Mouse (Mus musculus): ENCODE results near the gene BC048403. TPM values are rescaled to one million over a fixed set of nuclear protein-coding genes. Genes with fewer than 3 reads are reported as not detected.
"Not testable (repeated sequence)": the region's sequence is repeated elsewhere in the genome, so short reads cannot be mapped to it uniquely, and the experiment has no call there.

The BC048403 gene
- polyA plus RNA-seq, 1 experiment from 2014 or later, result 3.2 TPM

DNA sequence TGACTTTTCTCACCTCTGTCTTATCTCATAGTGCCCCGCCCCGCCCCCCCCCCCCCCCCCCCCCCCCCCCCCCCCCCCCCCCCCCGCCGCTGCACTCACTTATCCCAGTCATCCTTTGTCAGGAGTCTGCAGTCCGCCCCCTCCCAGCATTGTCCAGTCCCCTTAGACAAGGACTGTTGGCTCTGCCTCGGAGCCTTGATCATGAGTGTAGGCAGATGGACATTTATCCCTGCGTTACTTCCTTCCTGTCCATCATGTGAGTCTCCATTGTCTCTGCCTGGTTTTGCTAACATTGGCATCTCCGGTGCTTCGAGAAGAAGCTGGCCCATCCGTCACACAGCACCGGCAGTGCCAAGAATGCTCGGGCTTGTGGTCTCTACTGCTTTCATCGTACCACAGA lies 23.5 kb downstream of the BC048403 start:
- Histone ChIP-seq H3K9me3 (no peaks in the 10 kb centered on the region), H3K4me3 (no peak overlapping the region), H3K27ac (no peak overlapping the region), H3K4me1 (no peaks in the 10 kb centered on the region), H3K27me3 (no peaks in the 10 kb centered on the region), H3K4me2 (no peak overlapping the region), H3K9ac (no peak overlapping the region), H3K36me3 (no peaks in the 10 kb centered on the region)
- 80% methylated on average over 11 of the region's 13 CpGs for WGBS
- ATAC-seq (ENCODE audit: insufficient number of reproducible peaks, low FRiP score, low TSS enrichment, low read depth), result no peak

DNA sequence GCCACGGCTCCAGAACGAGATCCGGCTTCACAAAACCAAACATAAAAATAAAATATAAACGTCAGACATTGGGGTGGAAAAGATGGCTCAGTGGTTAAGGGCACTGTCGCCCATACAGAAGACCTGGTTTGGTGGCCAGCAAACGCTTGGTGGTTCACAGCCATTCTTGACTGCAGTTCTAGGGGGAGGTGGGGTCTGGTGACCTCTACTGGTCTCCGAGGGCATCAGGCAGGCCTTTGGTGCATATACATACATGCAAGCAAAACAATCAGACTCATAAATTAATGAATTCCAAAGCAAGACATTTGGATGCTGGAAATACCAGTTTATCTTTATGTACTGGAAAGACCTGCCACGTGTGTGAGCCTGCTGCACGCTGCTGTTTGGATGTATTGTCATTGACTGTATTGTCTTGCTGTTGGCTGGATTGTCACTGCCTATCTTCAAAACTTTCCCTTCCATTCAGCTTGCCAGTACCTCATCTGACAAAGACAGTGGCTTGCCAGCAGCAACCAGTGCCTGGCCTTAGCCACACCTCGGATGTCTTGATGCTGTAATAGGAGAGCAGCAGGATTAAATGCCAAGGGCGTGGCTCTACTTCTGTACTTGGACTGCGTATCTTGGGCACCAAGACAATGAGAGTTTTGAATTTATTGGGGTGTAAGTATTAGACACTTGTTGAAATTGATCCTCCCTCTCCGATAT lies 24.9 kb downstream of the BC048403 start:
- Histone ChIP-seq H3K4me1 (no peaks in the 10 kb centered on the region), H3K4me3 (no peak overlapping the region), H3K27ac (no peak overlapping the region), H3K9me3 (no peaks in the 10 kb centered on the region), H3K36me3 (no peaks in the 10 kb centered on the region), H3K9ac (no peak overlapping the region), H3K27me3 (no peaks in the 10 kb centered on the region), H3K4me2 (no peak overlapping the region)
- no peak for ATAC-seq (ENCODE audit: insufficient number of reproducible peaks, low FRiP score, low TSS enrichment, low read depth)
- 78% methylated on average over 13 of the region's 13 CpGs for WGBS

DNA sequence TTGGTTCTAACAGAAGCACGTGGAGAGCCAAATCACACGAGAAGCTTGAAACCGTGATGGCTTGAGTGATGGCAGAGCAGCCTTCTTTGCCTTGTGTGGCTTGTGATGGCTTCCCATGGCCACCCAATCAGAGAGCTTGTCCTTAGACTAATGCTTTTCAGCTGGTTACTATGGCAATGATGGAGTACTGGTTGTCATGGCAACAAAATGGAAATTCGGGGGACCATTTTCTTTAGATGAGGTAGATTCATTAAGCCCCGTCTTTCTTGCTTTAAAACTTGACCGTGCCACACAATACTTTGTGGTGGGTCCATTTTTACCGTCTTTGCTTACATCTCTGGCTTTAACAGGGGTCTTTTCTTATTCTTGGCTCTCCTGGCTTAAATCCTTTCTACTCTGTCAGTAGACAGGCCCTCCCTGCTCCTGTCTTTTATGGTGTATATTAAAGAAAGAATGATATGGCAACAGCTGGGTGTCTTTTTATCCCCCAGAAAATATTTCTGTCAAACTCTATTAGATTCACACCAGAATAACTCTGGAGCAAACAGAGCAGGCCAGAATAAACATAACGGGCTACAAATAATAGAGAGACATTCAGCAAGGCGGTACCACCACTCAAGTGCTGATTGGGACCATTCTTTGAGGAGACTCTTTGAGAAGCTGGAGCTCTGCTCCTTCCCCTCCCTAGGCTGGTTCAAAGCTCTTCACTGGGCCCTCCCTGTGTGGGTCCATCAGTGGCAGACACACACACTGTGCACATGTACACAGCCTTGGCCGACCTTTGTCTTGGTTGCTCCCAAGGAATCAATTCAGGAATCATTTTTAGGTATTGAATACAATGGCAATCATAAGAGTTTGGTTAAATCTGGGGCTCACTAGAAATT lies 25.7 kb downstream of the BC048403 start:
- no peaks in the 10 kb centered on the region for H3K4me1 ChIP-seq
- ATAC-seq (ENCODE audit: insufficient number of reproducible peaks, low FRiP score, low TSS enrichment, low read depth), result no peak
- 75% methylated on average over 10 of the region's 10 CpGs for WGBS
- no peaks in the 10 kb centered on the region for H3K27me3 ChIP-seq
- H3K36me3 ChIP-seq, result no peaks in the 10 kb centered on the region
- no peak overlapping the region for H3K9ac ChIP-seq
- no peak overlapping the region for H3K4me3 ChIP-seq
- no peaks in the 10 kb centered on the region for H3K9me3 ChIP-seq
- no peak overlapping the region for H3K27ac ChIP-seq
- no peak overlapping the region for H3K4me2 ChIP-seq

DNA sequence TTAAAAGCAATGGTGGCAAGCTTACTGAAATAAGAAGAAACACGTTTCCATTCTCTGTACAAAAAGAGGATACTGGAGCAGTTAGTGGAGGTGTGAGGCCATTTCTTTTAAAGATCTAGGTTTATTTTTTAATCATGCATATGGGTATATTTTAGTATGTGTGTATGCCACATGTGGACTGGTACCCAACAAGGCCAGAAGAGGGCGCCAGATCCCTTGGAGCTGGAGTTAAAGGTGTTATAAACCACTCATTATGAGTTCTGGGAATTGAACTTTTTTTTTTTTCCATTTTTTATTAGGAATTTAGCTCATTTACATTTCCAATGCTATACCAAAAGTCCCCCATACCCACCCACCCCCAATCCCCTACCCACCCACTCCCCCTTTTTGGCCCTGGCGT lies 27.6 kb downstream of the BC048403 start:
- not testable (repeated sequence) for ATAC-seq (ENCODE audit: insufficient number of reproducible peaks, low FRiP score, low TSS enrichment, low read depth); H3K4me3 ChIP-seq

DNA sequence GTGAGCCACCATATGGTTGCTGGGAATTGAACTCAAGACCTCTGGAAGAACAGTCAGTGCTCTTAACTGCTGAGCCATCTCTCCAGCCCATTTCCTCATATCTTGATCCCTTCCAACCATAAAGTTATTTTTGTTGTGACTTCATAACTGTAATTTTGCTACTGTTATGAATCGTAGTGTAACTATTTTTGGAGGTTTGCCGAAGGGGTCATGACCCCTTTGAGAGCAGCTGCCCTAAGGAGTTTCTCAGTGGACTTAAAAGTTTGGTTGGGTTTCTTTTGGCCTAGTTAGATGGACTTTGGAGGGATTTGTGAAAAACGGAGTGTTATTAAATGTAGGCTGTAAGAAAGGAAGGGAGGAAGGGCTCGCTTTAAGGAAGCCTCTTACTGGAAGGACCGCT lies 30.0 kb downstream of the BC048403 start:
- H3K36me3 ChIP-seq, result no peaks in the 10 kb centered on the region
- no peak overlapping the region for H3K9ac ChIP-seq
- 86% methylated on average over 5 of the region's 5 CpGs for whole genome bisulfite sequencing
- H3K4me1 ChIP-seq, result no peaks in the 10 kb centered on the region
- H3K27ac ChIP-seq, result no peak overlapping the region
- no peak overlapping the region for H3K4me2 ChIP-seq
- no peaks in the 10 kb centered on the region for H3K27me3 ChIP-seq
- H3K9me3 ChIP-seq, result no peaks in the 10 kb centered on the region
- no peak overlapping the region for H3K4me3 ChIP-seq
- no peak for ATAC-seq (ENCODE audit: insufficient number of reproducible peaks, low FRiP score, low TSS enrichment, low read depth)

More for the DNA sequence above, 27.6 kb downstream of the BC048403 start:
- H3K9ac ChIP-seq, H3K27me3 ChIP-seq, H3K4me2 ChIP-seq, H3K36me3 ChIP-seq, H3K4me1 ChIP-seq, H3K27ac ChIP-seq, H3K9me3 ChIP-seq: not testable (repeated sequence)
- WGBS, result 76% methylated on average over 3 of the region's 3 CpGs

DNA sequence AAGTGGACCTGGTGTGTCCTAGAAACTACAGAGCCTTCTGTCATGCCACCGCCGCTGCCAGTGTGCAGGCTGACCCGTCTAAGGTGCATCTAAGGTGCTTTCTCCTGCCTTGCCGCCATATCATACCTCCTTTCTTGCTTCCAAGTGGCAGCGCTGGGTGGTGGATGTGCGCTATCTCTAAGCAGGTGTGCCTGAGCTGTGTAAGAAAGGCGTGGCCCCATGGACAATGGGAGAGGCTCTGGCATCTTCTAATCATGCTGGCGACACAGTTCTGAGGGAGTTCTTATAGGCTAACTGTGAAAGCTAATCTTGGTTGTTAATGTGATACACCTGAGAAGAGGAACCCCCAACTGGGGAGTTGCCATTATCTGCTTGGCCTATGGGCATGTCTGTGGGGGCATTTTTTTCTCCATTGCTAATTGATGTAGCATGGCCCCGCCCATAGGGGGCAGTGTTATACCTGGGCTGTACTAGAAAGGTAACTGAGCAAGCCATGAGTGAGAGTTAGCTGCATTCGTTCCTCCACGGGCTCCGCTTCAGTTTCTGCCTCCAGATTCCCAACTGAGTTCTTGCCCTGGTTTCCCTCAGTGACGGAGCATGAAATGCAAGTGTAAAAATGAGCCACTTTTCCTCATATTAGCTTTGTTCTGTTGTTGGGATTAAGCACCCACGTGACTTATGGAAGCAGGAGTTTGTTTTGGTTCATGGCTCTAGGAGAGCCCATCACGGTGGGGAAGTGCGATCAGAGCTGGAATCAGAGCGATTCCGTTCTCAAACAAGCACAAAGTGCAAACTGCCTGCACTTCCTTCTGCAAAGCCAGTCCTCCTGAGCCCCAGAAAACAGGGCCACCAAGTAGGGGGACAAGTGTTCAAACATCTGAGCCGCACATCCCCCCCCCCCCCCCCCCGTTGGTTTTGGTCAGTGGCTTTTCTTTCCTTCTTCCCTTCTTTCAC lies 31.2 kb downstream of the BC048403 start:
- Histone ChIP-seq H3K36me3 (no peaks in the 10 kb centered on the region), H3K27me3 (no peaks in the 10 kb centered on the region), H3K27ac (no peak overlapping the region), H3K4me1 (no peaks in the 10 kb centered on the region), H3K9me3 (no peaks in the 10 kb centered on the region), H3K4me2 (no peak overlapping the region; the same call in 1 of the 2 replicates), H3K9ac (no peak overlapping the region), H3K4me3 (no peak overlapping the region)
- no peak for ATAC-seq (ENCODE audit: insufficient number of reproducible peaks, low FRiP score, low TSS enrichment, low read depth)
- WGBS, result 57% methylated on average over 20 of the region's 20 CpGs

DNA sequence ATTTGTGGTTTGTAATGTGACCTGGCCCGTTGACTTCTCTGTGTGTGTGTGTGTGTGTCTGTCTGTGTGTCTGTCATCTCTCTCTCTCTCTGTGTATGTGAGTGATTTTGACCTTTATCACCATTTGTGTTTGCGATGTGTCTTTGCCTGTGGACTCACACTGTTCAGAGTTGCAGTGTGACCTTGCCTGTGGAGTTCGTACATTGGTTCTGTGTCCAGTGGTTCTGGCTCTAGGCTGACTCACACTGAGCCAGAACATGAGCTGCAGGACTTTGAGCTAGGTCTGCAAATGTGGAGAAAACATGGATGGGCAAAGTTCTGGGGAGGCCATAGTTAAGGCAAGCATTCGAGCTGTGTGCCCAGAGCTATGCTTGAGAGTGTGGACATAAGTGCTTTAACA lies 34.1 kb downstream of the BC048403 start:
- Histone ChIP-seq H3K27me3 (no peaks in the 10 kb centered on the region), H3K9ac (no peak overlapping the region), H3K4me3 (no peak overlapping the region), H3K4me2 (no peak overlapping the region), H3K27ac (no peak overlapping the region), H3K4me1 (no peaks in the 10 kb centered on the region), H3K36me3 (no peaks in the 10 kb centered on the region), H3K9me3 (no peaks in the 10 kb centered on the region)
- ATAC-seq (ENCODE audit: insufficient number of reproducible peaks, low FRiP score, low TSS enrichment, low read depth), result no peak
- 73% methylated on average over 4 of the region's 4 CpGs for WGBS

DNA sequence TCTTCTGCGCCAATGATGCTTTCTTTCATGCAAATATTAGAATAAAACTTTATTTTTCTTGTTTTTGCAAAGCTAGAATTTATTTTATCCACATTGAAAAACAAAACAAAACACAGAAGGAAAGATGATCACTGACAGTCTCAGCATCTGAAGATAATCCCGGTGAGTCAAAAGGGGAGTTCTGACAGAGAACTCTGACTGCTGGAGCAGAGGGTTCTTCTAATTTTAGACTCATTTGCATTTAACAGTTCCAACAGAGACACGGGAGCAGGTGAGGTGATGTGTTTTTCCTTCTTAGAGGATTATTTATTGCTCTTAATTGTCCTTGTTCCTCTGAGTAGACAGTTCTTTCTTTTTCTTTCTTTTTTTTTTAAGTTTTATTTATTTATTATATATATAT lies 36.3 kb downstream of the BC048403 start:
- H3K27me3 ChIP-seq, result no peaks in the 10 kb centered on the region
- no peaks in the 10 kb centered on the region for H3K4me1 ChIP-seq
- no peaks in the 10 kb centered on the region for H3K36me3 ChIP-seq
- H3K27ac ChIP-seq, result no peak overlapping the region
- H3K4me3 ChIP-seq, result no peak overlapping the region
- no peaks in the 10 kb centered on the region for H3K9me3 ChIP-seq
- no peak for ATAC-seq (ENCODE audit: insufficient number of reproducible peaks, low FRiP score, low TSS enrichment, low read depth)
- no peak overlapping the region for H3K9ac ChIP-seq
- H3K4me2 ChIP-seq, result no peak overlapping the region
- WGBS, result 60% methylated on average over 3 of the region's 3 CpGs

DNA sequence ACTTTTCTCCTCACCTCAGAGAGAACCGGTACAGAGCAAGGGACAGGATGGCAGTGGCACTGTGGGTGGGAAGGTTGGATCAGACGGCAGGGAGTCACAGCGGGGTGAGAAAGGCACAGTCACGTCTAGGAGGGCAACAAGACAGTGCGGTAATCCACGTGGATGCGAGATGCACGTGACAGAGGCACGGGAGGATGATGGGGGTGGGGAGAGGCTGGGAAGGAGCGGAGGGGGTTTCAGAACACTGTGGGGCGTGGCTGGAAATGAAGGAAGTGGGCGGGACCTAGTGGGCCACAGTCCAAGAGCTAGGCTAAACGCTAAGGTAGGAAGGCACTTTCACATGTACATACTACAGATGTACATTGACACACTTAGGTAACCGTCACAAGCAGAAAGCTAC lies 41.4 kb downstream of the BC048403 start:
- Histone ChIP-seq H3K27ac (no peak overlapping the region), H3K9ac (no peak overlapping the region), H3K27me3 (no peaks in the 10 kb centered on the region), H3K36me3 (peaks cover 34% of the 10 kb centered on the region), H3K9me3 (no peaks in the 10 kb centered on the region), H3K4me1 (no peaks in the 10 kb centered on the region), H3K4me2 (no peak overlapping the region), H3K4me3 (no peak overlapping the region)
- no peak for ATAC-seq (ENCODE audit: insufficient number of reproducible peaks, low FRiP score, low TSS enrichment, low read depth)
- WGBS, result 50% methylated on average over 14 of the region's 14 CpGs

DNA sequence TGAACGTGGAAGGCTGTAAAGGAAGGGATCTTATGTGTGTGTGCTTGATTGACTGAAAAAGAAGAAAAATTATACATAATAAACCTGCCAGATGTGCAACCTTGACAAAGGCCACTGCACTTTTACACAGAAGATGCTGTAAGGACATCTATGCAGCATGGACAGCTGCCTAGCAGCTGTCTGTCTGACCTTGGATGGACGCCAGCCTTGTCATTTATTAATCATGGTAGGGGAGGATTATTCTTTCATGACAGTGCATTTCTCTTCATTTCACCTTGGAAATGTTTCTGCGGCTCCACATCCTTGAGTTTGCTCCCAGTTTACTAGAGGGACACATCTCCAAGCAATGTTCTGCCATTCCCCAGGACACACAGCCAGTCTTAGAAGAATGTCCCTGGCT lies 48.8 kb downstream of the BC048403 start:
- Histone ChIP-seq H3K27me3 (no peaks in the 10 kb centered on the region), H3K4me3 (no peak overlapping the region), H3K27ac (no peak overlapping the region), H3K9me3 (no peaks in the 10 kb centered on the region), H3K4me1 (no peaks in the 10 kb centered on the region), H3K9ac (no peak overlapping the region), H3K36me3 (peaks cover 47% of the 10 kb centered on the region), H3K4me2 (no peak overlapping the region)
- 79% methylated on average over 3 of the region's 3 CpGs for WGBS
- no peak for ATAC-seq (ENCODE audit: insufficient number of reproducible peaks, low FRiP score, low TSS enrichment, low read depth)

DNA sequence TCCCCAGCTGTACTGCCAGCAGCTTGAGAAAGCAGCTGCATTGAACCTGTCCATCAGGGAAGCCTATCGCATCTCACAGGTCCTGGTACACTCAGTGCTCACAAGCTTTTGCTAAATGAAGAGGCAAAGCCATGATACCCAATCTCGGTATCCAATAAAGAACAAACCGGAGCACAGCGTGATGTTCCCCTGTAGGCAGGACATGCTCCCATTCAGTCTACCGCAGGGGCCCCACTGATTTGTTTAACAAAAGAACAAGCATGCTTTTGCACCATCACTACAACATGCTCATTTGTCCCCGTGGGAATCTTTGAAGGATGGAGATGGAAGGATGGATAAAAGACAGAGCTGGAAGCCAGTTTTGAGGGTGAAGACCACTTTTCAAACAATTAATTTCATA lies 50.3 kb downstream of the BC048403 start:
- Histone ChIP-seq H3K36me3 (peaks cover 34% of the 10 kb centered on the region), H3K9me3 (no peaks in the 10 kb centered on the region), H3K9ac (no peak overlapping the region), H3K27me3 (no peaks in the 10 kb centered on the region), H3K4me2 (no peak overlapping the region), H3K27ac (no peak overlapping the region), H3K4me3 (no peak overlapping the region), H3K4me1 (no peaks in the 10 kb centered on the region)
- WGBS, result 76% methylated on average over 6 of the region's 6 CpGs
- ATAC-seq (ENCODE audit: insufficient number of reproducible peaks, low FRiP score, low TSS enrichment, low read depth), result no peak
